Mouse (Mus musculus) embryonic facial prominence, embryonic 15.5 days (tissue): ENCODE measurements at regions not wholly inside any gene's neighbourhood (a gene's known extent, or its start where the extent isn't known, plus 50 kb on each side); places are given as distances from the start of the nearest gene placed in this dataset.
A peak's percentile ranks its signal among the peaks of the same experiment; 100 is the strongest.

Source experiments
- ATAC-seq: fragments of 200-750 bp; cut with Nextera tagmentation; 2 replicates; pipeline ENCODE4 v1.8.0; 2017; ENCODE audit warnings: low read depth, moderate TSS enrichment; ENCODE audit not compliant: insufficient number of reproducible peaks, low FRiP score, low TSS enrichment
- H3K27ac ChIP-seq: fragments of 300-500 bp; sonication (generic); replicated peaks from 2 replicates; pipeline ENCODE4 v1.5.1; 2015; ENCODE audit warnings: mild to moderate bottlenecking, inconsistent platforms
- H3K27me3 ChIP-seq: fragments of 300-500 bp; sonication (generic); 2 replicates; pipeline ENCODE4 v1.6.1; 2015; ENCODE audit warnings: inconsistent platforms
- H3K36me3 ChIP-seq: fragments of 300-500 bp; sonication (generic); 2 replicates; pipeline ENCODE4 v1.6.1; 2015; ENCODE audit warnings: mild to moderate bottlenecking, inconsistent platforms
- H3K4me1 ChIP-seq: fragments of 300-500 bp; sonication (generic); 2 replicates; pipeline ENCODE4 v1.6.1; 2015; ENCODE audit warnings: inconsistent platforms
- H3K4me2 ChIP-seq: fragments of 300-500 bp; sonication (generic); replicated peaks from 2 replicates; pipeline ENCODE4 v1.6.1; 2015; ENCODE audit warnings: mild to moderate bottlenecking, inconsistent platforms
- H3K4me3 ChIP-seq: fragments of 300-500 bp; sonication (generic); replicated peaks from 2 replicates; pipeline ENCODE4 v1.5.1; 2015; ENCODE audit warnings: mild to moderate bottlenecking, inconsistent platforms
- H3K9ac ChIP-seq: fragments of 300-500 bp; sonication (generic); 2 replicates; pipeline ENCODE4 v1.6.1; 2015; ENCODE audit warnings: inconsistent platforms
- H3K9me3 ChIP-seq: fragments of 300-500 bp; sonication (generic); replicated peaks from 2 replicates; pipeline ENCODE4 v1.6.1; 2016; ENCODE audit warnings: inconsistent platforms
- WGBS: fragments of 180-500 bp; shearing (Covaris S2); methylation state at CpG from one replicate; pipeline ENCODE4 v1.1.7; 2015; 5-methylcytosine and 5-hydroxymethylcytosine counted together

GRCm38 (mm10) chr7:136378321-136378720 lies 516.1 kb upstream of the Mgmt start:
- Histone ChIP-seq H3K4me2 (no peak overlapping the region), H3K9ac (no peak overlapping the region), H3K27ac (peak overlapping the region; percentile 66), H3K4me1 (peaks cover 25% of the 10 kb centered on the region), H3K9me3 (no peaks in the 10 kb centered on the region), H3K27me3 (no peaks in the 10 kb centered on the region), H3K4me3 (no peak overlapping the region), H3K36me3 (no peaks in the 10 kb centered on the region)
- ATAC-seq: no peak
- 50% methylated on average over 4 of the region's 4 CpGs for WGBS

GRCm38 (mm10) chr7:136379319-136379718 lies 515.1 kb upstream of the Mgmt start:
- ATAC-seq: peak; percentile 77
- Histone ChIP-seq H3K4me2 (no peak overlapping the region), H3K36me3 (no peaks in the 10 kb centered on the region), H3K9me3 (no peaks in the 10 kb centered on the region), H3K4me3 (no peak overlapping the region), H3K9ac (no peak overlapping the region), H3K4me1 (peaks cover 25% of the 10 kb centered on the region), H3K27me3 (no peaks in the 10 kb centered on the region), H3K27ac (peak overlapping the region; percentile 55; the same call in 1 of the 2 replicates)
- 48% methylated on average over 7 of the region's 7 CpGs for WGBS

DNA sequence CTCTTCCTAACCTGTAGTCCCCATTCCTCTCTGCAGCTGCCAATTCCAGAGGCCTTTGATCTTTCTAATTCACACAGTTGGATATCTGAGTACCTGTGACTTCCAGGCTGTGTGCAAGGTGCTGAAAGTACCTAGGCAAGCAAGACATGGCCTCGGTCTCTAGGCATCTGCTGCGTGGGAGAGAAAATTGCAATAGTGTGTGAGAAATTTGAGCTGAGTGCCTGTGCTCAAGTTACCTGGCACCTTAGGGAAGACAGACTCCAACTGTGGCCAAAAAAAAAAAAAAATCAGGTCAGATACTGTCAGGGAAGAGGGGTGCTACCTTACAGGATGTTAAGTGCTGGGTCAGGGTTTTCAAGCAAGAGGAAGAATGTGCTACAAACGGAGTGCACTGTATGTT lies 514.7 kb upstream of the Mgmt start:
- H3K36me3 ChIP-seq: no peaks in the 10 kb centered on the region
- no peak for ATAC-seq
- H3K9ac ChIP-seq: no peak overlapping the region
- 34% methylated on average over 3 of the region's 3 CpGs for WGBS
- H3K27me3 ChIP-seq: no peaks in the 10 kb centered on the region
- H3K4me2 ChIP-seq: no peak overlapping the region
- H3K9me3 ChIP-seq: no peaks in the 10 kb centered on the region
- no peak overlapping the region for H3K4me3 ChIP-seq
- peaks cover 25% of the 10 kb centered on the region for H3K4me1 ChIP-seq
- H3K27ac ChIP-seq: no peak overlapping the region; the same call in 1 of the 2 replicates

DNA sequence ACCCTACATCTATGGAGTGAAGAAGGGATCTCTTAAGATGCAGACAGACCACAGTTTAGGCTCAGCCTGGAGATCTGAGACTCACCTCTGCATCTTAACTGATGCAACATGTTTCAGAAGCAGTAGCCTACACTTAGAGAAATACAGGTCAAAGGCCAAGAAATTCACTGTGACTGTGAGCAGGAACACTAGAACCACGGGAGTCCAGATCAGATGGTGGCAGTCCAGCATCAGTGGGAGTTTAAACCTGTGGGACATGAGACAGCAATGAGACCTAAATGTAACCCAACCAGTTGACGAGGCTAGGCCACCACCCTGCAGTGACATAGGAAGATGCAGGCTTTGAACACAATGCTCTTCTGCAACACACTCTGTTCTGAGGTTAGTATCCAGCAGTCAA lies 511.1 kb upstream of the Mgmt start:
- WGBS: 78% methylated on average over 2 of the region's 2 CpGs
- Histone ChIP-seq H3K27ac (no peak overlapping the region), H3K4me3 (no peak overlapping the region), H3K9ac (no peak overlapping the region), H3K4me1 (peaks cover 15% of the 10 kb centered on the region), H3K4me2 (no peak overlapping the region), H3K27me3 (no peaks in the 10 kb centered on the region), H3K36me3 (no peaks in the 10 kb centered on the region), H3K9me3 (no peaks in the 10 kb centered on the region)
- ATAC-seq: no peak

GRCm38 (mm10) chr7:136387736-136388135 lies 506.7 kb upstream of the Mgmt start:
- Histone ChIP-seq H3K27ac (no peak overlapping the region), H3K36me3 (no peaks in the 10 kb centered on the region), H3K4me3 (no peak overlapping the region), H3K4me2 (no peak overlapping the region), H3K27me3 (no peaks in the 10 kb centered on the region), H3K9me3 (no peaks in the 10 kb centered on the region), H3K4me1 (no peaks in the 10 kb centered on the region), H3K9ac (no peak overlapping the region)
- 87% methylated on average over 4 of the region's 4 CpGs for WGBS
- no peak for ATAC-seq

GRCm38 (mm10) chr7:136390066-136390465 lies 504.3 kb upstream of the Mgmt start:
- H3K27ac ChIP-seq: no peak overlapping the region
- no peak overlapping the region for H3K9ac ChIP-seq
- ATAC-seq: no peak
- WGBS: 30% methylated on average over 8 of the region's 8 CpGs
- no peak overlapping the region for H3K4me3 ChIP-seq
- no peaks in the 10 kb centered on the region for H3K9me3 ChIP-seq
- H3K36me3 ChIP-seq: no peaks in the 10 kb centered on the region
- H3K4me1 ChIP-seq: no peaks in the 10 kb centered on the region
- H3K27me3 ChIP-seq: no peaks in the 10 kb centered on the region
- H3K4me2 ChIP-seq: no peak overlapping the region

- ATAC-seq: no peak
- H3K4me1 ChIP-seq: no peaks in the 10 kb centered on the region
- no peaks in the 10 kb centered on the region for H3K9me3 ChIP-seq
- no peak overlapping the region for H3K27ac ChIP-seq
- no peak overlapping the region for H3K9ac ChIP-seq
- H3K4me3 ChIP-seq: no peak overlapping the region
- WGBS: 88% methylated on average over 6 of the region's 6 CpGs
- no peaks in the 10 kb centered on the region for H3K27me3 ChIP-seq
- H3K4me2 ChIP-seq: no peak overlapping the region
- no peaks in the 10 kb centered on the region for H3K36me3 ChIP-seq
These were observed 501.0 kb upstream of the Mgmt start for GRCm38 (mm10) chr7:136393454-136393853.

DNA sequence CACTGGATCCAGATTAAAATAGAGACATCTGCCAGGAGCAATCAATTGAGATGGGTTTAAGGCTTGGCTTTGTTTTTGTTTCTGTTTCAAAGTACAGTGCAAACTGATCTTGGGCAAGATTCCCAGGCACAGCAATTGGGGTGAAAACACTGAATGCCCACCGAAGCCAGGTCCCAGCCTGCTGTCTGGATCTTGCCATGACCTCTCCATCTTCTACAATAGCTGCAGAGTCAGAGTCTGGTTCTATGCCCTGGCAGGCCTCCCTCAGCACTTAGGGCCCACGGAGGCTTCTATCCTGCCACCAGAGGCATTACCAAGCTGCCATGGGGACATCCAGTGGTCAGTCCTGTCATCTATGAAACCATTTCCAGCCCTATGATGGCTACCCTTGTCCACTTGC lies 498.6 kb upstream of the Mgmt start:
- 54% methylated on average over 2 of the region's 2 CpGs for WGBS
- Histone ChIP-seq H3K4me2 (no peak overlapping the region), H3K27ac (no peak overlapping the region), H3K9me3 (no peaks in the 10 kb centered on the region), H3K36me3 (no peaks in the 10 kb centered on the region), H3K4me1 (no peaks in the 10 kb centered on the region), H3K4me3 (no peak overlapping the region), H3K27me3 (no peaks in the 10 kb centered on the region), H3K9ac (no peak overlapping the region)
- no peak for ATAC-seq

- H3K27ac ChIP-seq: no peak overlapping the region
- 96% methylated on average over 4 of the region's 4 CpGs for WGBS
- no peaks in the 10 kb centered on the region for H3K9me3 ChIP-seq
- no peak overlapping the region for H3K9ac ChIP-seq
- H3K4me3 ChIP-seq: no peak overlapping the region
- H3K4me2 ChIP-seq: no peak overlapping the region
- no peaks in the 10 kb centered on the region for H3K27me3 ChIP-seq
- ATAC-seq: no peak
- no peaks in the 10 kb centered on the region for H3K36me3 ChIP-seq
- H3K4me1 ChIP-seq: no peaks in the 10 kb centered on the region
These were observed 497.3 kb upstream of the Mgmt start for GRCm38 (mm10) chr7:136397101-136397500.

DNA sequence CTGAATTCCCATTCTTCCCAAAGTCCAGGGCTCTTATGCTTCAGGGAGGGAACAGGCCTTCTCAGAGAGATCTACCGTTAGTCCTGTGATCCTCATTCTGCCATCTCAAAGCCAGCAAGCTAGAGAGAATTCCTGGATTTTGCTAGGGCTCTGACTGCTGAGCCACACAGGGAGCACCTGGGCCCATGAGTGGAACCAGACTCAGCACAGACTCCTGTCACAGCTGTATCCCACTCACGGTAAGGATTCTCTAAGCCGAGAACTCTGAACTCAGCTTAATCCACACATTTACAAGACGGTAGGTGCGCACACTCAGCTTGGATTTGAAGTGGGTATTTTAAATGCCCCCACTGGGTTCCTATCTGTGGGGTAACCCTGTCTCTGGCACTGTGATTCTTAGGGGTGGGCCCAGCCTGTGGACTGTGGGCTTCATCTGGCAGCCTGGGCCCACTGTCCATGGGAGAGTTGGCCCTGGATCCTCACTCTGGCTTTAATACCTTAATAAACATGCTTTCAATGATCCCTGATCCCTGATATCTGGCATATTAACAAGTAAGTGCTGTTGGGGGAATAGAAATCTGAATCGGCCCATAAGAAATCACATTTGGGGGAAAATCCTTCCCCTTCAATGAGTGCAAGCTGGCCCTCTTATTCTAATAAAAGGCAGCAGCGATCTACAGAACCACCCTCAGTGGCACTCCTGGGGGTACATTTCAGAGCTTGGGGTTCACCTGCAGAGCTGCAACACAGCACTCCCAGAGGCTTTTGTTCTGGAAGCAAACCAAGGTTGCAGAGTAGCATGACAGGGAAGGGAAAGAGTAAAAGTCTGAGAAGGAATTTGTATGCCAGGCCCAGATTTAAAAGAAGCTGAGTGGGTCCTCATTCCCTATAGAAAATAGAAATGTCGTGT lies 491.5 kb upstream of the Mgmt start:
- Histone ChIP-seq H3K36me3 (no peaks in the 10 kb centered on the region), H3K27me3 (no peaks in the 10 kb centered on the region), H3K4me1 (peaks cover 15% of the 10 kb centered on the region), H3K27ac (no peak overlapping the region), H3K9me3 (no peaks in the 10 kb centered on the region), H3K9ac (no peak overlapping the region), H3K4me3 (no peak overlapping the region), H3K4me2 (no peak overlapping the region)
- no peak for ATAC-seq
- 70% methylated on average over 8 of the region's 8 CpGs for WGBS

DNA sequence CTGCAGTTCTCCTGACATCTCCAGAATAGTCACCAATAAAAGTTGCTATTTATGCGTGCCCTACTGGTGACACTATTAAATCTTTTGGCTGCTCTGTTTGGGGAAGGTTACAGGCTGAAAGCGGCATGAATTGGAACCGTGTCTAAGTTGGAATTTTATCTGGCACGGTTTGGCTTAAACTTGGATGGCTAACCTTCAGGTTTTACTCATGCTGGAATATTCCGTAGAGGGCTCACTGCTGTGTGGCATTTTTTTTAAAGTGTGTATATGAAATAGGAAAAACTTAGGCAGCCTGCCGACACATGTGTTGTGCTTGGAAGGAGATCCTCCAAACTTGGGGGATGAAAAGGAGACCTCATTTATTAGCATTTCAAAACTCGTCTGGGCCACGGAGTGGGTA lies 489.0 kb upstream of the Mgmt start:
- H3K4me2 ChIP-seq: no peak overlapping the region
- H3K27ac ChIP-seq: no peak overlapping the region
- no peak for ATAC-seq
- no peaks in the 10 kb centered on the region for H3K9me3 ChIP-seq
- no peak overlapping the region for H3K4me3 ChIP-seq
- peaks cover 15% of the 10 kb centered on the region for H3K4me1 ChIP-seq
- 39% methylated on average over 8 of the region's 8 CpGs for WGBS
- H3K9ac ChIP-seq: no peak overlapping the region
- H3K27me3 ChIP-seq: no peaks in the 10 kb centered on the region
- H3K36me3 ChIP-seq: no peaks in the 10 kb centered on the region
